Mouse (Mus musculus) hindbrain, embryonic 14.5 days (tissue): Measurements from ENCODE around the gene A4galt. TPM values are rescaled to one million over a fixed set of nuclear protein-coding genes. Genes with fewer than 3 reads are reported as not detected.

Experiments
- ATAC-seq: fragments of 200-750 bp; cut with Nextera tagmentation; 2 replicates; pipeline ENCODE4 v1.8.0; 2017; ENCODE audit warnings: moderate number of reproducible peaks, mild to moderate bottlenecking, moderate TSS enrichment, moderate library complexity; ENCODE audit not compliant: low FRiP score
- DNase-seq: peaks from one replicate; pipeline ENCODE4 v3.0.0-alpha.2; 2015; ENCODE audit warnings: low spot score
- H3K27ac ChIP-seq: fragments of 300-500 bp; sonication (generic); 2 replicates; pipeline ENCODE4 v1.5.1; 2014; ENCODE audit warnings: mild to moderate bottlenecking, moderate library complexity
- H3K27me3 ChIP-seq: fragments of 300-500 bp; sonication (generic); 2 replicates; pipeline ENCODE4 v1.6.1; 2014; ENCODE audit warnings: mild to moderate bottlenecking, low read length, mixed read lengths; ENCODE audit not compliant: control insufficient read depth, insufficient read depth
- H3K36me3 ChIP-seq: fragments of 300-500 bp; sonication (generic); replicated peaks from 2 replicates; pipeline ENCODE4 v1.6.1; 2014; ENCODE audit not compliant: control insufficient read depth, insufficient read depth
- H3K4me1 ChIP-seq: fragments of 300-500 bp; sonication (generic); replicated peaks from 2 replicates; pipeline ENCODE4 v1.6.1; 2014; ENCODE audit warnings: antibody characterized with exemption, low read length, mixed read lengths; ENCODE audit not compliant: control insufficient read depth, insufficient read depth
- H3K4me2 ChIP-seq: fragments of 300-500 bp; sonication (generic); replicated peaks from 2 replicates; pipeline ENCODE4 v1.6.1; 2014; ENCODE audit warnings: mild to moderate bottlenecking, moderate library complexity
- H3K4me3 ChIP-seq: fragments of 300-500 bp; sonication (generic); replicated peaks from 2 replicates; pipeline ENCODE4 v1.5.1; 2014; ENCODE audit warnings: mild to moderate bottlenecking, low read length
- H3K9ac ChIP-seq: fragments of 300-500 bp; sonication (generic); 2 replicates; pipeline ENCODE4 v1.6.1; 2014
- H3K9me3 ChIP-seq: fragments of 300-500 bp; sonication (generic); 2 replicates; pipeline ENCODE4 v1.6.1; 2016; ENCODE audit warnings: low read length; ENCODE audit not compliant: control insufficient read depth
- WGBS: fragments of 180-500 bp; shearing (Covaris S2); extraction: QIAGEN DNeasy Blood & Tissue Kit; methylation state at CpG from one replicate; pipeline ENCODE4 v1.1.7; 2014; 5-methylcytosine and 5-hydroxymethylcytosine counted together
- polyA plus RNA-seq: library from polyadenylated mRNA; unstranded; fragments of >200 nt; fragmentation: Nextera tagmentation; extraction: Ambion mirVana; gene quantifications from 2 replicates; pipeline ENCODE4 v1.2.1, GENCODE M21; 2014

Gene A4galt
- polyA plus RNA-seq, 1 experiment from 2014 or later: 4.2 TPM

DNA sequence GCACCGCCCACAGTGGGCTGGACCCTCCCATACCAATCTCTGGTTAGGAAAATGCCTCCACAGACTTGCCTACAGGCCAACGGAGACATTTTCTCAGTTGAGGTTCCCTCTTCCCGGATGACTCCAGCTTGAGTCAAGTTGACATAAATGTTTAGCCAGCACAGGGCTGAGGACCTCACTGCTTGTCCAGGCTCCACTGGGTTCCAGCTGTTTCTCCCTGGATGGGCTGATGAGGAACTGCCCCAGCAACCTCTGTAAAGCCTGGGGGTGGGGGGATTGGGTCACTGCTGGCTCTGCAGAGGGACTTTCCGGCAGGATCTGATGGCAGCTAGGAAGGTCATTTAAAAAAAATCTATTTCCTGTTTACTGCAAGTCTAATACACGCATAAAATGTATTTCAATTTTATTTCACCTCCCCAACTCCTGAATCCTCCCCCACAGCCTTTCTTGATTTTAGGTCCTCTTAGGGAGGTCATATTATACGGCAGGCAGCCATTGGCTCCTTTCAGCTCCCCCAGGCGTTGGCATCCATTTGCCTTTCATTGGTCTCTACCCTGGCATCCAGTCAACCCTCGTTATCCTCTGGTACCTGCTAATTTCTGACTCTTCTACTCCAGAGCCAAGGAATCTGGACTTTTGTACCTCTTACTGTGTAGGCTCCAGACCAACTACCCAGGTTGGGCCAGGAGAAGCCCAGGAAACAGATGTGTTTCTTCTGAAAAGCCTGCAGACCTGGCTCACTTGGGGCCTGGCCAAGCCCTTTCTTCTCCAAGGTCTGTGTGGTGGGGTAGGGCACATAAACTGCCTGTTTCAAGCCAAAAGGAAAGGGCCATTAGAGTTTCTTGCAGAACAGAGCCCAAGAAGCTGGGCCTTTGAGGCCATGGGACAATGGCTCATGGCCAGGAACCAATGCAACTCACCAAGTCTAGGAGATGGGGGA lies 42.4 kb upstream of the A4galt start:
- 84% methylated on average over 8 of the region's 8 CpGs for WGBS
- Histone ChIP-seq H3K27ac (no peak overlapping the region), H3K4me1 (no peaks in the 10 kb centered on the region), H3K9ac (no peak overlapping the region), H3K4me2 (no peak overlapping the region), H3K4me3 (no peak overlapping the region), H3K27me3 (no peaks in the 10 kb centered on the region), H3K36me3 (peaks cover 3% of the 10 kb centered on the region), H3K9me3 (no peaks in the 10 kb centered on the region)
- ATAC-seq (no peak), DNase-seq (no peak)

DNA sequence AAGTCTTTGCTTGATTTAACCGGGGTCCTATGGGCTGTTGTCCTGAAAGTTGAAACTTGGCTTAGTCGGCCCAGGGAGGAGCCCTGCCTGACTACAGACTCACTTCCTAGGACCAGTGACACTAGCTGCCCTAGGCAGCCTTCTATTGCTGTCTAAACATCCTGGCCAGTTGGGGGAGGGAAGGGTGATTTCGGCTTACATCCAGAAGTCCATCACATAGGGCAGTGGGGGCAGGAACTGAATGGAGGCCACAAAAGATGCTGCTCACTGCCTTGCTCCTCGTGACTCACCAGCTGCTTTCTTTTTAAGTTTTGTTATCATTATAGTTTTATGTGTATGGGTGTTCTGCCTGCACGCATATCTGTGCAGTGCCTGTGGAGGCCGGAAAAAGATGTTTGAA lies 41.6 kb upstream of the A4galt start:
- Histone ChIP-seq H3K27me3 (no peaks in the 10 kb centered on the region), H3K36me3 (no peaks in the 10 kb centered on the region; the same call in 1 of the 2 replicates), H3K4me1 (no peaks in the 10 kb centered on the region), H3K4me3 (no peak overlapping the region), H3K9ac (no peak overlapping the region), H3K27ac (no peak overlapping the region), H3K4me2 (no peak overlapping the region), H3K9me3 (no peaks in the 10 kb centered on the region)
- no peak for DNase-seq
- no peak for ATAC-seq
- WGBS: 89% methylated on average over 6 of the region's 6 CpGs

DNA sequence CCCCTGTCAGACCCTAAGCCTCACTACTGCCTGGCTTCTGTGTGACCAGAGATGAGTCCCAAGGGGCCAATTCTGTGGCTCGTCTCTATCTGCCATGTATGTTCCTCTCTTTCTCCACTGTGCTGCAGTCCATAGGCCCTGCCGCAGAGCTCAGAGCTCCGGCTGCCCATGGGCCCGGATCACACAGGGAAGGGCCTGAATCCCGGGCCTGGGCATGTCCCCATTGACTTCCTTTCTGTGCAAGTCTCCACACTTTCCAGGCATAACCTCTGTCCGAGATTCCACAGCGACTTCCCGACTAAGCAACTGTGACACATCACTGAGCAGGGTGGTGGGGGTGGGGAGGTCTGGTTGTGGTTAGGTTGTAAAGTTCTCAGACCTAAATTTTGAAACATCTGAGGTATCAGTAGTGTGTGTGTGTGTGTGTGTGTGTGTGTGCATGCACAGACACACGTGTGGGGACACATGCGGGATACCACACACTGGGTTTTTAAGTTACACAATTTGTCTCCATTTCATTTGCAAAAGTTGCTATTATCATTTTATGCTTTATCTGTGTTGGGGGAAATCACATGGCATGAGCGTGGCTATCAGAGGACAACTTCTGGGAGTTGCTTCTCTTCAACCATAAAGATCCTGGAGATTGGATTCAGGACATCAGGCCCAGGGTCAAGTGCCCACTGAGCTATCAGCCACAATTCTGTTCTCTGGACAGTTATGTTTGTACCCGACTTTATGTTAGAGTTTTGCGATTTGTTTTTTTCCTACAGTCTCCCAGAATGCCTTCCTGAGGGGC lies 40.9 kb upstream of the A4galt start:
- H3K4me3 ChIP-seq: no peak overlapping the region
- no peak overlapping the region for H3K27ac ChIP-seq
- 85% methylated on average over 13 of the region's 13 CpGs for WGBS
- H3K9me3 ChIP-seq: no peaks in the 10 kb centered on the region
- DNase-seq (no peak), ATAC-seq (no peak)
- H3K4me2 ChIP-seq: no peak overlapping the region
- no peaks in the 10 kb centered on the region for H3K27me3 ChIP-seq
- no peak overlapping the region for H3K9ac ChIP-seq
- H3K36me3 ChIP-seq: no peaks in the 10 kb centered on the region
- H3K4me1 ChIP-seq: no peaks in the 10 kb centered on the region

DNA sequence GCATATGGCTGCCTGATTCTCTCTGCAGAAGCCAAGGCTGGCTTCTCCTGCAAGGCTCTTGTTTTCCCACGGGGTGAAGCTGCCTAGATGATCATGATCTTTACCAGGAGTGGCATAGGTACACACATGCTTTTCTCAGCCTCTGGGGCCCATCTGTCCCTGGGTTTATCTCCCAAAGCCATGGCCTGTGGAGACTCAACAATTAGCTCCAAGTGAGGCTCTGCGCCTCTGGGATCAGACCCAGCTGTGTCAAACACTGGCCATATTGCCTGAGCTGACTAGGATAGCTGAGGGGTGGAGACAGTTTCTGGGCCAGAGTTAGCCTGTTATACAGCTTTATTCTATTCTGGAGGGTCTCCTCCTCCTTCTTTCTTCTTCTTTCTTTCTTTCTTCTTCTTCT lies 39.3 kb upstream of the A4galt start:
- ATAC-seq (no peak), DNase-seq (no peak)
- H3K4me2 ChIP-seq: no peak overlapping the region
- H3K36me3 ChIP-seq: no peaks in the 10 kb centered on the region
- H3K9me3 ChIP-seq: 0 out of 2 replicates have a peak, but pooled peaks cover 4% of the 10 kb centered on the region
- 72% methylated on average over 2 of the region's 2 CpGs for WGBS
- H3K9ac ChIP-seq: no peak overlapping the region
- no peak overlapping the region for H3K27ac ChIP-seq
- H3K4me1 ChIP-seq: no peaks in the 10 kb centered on the region
- H3K4me3 ChIP-seq: no peak overlapping the region
- no peaks in the 10 kb centered on the region for H3K27me3 ChIP-seq

DNA sequence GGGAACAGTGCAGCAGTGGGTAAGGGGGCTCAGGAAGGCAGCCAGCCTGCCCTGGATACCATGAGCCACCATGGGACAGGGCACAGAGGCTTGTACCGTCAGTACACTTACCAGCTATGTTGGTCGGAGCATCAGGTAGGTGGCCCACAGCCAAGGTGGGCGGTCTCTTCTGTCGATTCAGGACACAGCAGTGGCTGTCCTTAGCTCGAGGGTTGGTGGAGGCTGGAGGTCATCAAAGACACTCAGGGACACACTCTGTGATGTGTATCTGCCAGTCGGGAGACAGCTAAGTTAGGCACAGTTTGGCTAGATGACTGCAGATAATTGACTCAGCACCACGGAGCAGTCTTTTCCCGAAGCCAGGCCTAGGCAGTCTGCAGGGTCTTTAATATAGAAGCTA lies 33.3 kb upstream of the A4galt start:
- no peak overlapping the region for H3K4me3 ChIP-seq
- H3K9me3 ChIP-seq: 0 out of 2 replicates have a peak, but pooled peaks cover 4% of the 10 kb centered on the region
- 85% methylated on average over 8 of the region's 8 CpGs for WGBS
- no peak for DNase-seq
- ATAC-seq: no peak
- no peaks in the 10 kb centered on the region for H3K36me3 ChIP-seq
- H3K4me1 ChIP-seq: no peaks in the 10 kb centered on the region
- no peak overlapping the region for H3K4me2 ChIP-seq
- no peak overlapping the region for H3K9ac ChIP-seq
- no peaks in the 10 kb centered on the region for H3K27me3 ChIP-seq
- H3K27ac ChIP-seq: no peak overlapping the region

DNA sequence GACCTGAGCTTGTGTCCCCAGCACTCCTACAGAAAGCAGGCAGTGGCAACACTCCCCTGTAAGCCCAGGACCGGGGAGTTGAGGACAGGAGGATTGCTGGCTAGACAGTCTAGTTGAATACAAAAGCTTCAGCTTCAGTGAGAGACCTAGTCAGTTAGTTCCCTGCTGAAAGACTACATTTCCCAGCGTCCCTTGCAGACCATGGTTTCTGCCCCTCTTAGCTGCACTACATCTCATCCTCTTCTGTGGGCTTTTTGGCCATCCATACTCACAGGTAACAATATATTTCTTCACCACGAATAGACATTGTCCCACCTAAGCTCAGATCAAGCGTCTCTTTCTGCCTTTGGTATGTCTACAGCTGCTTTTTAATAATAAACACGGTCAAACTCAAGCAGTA lies 30.8 kb upstream of the A4galt start:
- Histone ChIP-seq H3K4me1 (no peaks in the 10 kb centered on the region), H3K4me3 (no peak overlapping the region), H3K4me2 (no peak overlapping the region), H3K36me3 (no peaks in the 10 kb centered on the region), H3K27me3 (no peaks in the 10 kb centered on the region), H3K9ac (no peak overlapping the region), H3K9me3 (0 out of 2 replicates have a peak, but pooled peaks cover 4% of the 10 kb centered on the region), H3K27ac (no peak overlapping the region)
- WGBS: 79% methylated on average over 5 of the region's 5 CpGs
- no peak for DNase-seq
- ATAC-seq: no peak

DNA sequence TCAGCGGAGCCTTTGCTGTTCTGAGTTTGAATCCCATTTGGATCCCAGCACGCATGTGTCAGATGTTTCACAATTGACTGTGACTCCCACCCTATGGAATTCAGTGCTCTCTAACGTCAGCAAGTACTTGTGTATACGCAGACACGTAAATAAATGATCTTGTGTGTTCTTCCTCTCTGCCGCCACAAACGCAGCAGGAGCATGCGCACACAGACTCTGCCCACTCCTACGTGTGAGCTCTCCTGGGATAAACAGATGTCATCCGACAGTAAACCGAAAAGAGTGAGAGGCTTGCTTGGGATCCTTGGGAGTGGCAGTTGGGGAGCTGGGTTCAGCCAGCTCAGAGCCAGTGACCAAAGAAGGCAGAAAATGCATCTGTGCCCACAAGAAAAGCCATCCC lies 29.7 kb upstream of the A4galt start:
- no peak for ATAC-seq
- DNase-seq: no peak
- no peak overlapping the region for H3K9ac ChIP-seq
- no peak overlapping the region for H3K4me3 ChIP-seq
- 78% methylated on average over 11 of the region's 11 CpGs for WGBS
- no peaks in the 10 kb centered on the region for H3K9me3 ChIP-seq
- H3K36me3 ChIP-seq: no peaks in the 10 kb centered on the region
- no peak overlapping the region for H3K4me2 ChIP-seq
- no peak overlapping the region for H3K27ac ChIP-seq
- H3K27me3 ChIP-seq: no peaks in the 10 kb centered on the region
- no peaks in the 10 kb centered on the region for H3K4me1 ChIP-seq

DNA sequence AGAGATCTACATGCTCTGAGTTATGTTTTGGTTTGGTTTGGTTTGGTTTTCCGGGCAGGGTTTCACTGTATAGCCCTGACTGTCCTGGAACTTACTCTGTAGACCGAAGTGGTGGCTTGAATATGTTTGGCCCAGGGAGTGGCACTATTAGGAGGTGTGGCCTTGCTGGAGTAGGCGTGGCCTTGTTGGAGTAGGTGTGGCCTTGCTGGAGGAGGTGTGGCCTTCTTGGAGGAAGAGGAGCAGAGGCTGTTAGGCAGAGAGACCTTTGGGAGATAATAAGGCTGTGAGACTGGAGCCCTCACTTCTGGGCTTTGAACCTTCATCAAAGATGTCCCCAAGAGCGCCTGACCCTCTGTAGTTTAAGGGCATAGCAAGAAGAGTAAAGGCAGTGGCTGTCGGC lies 27.0 kb upstream of the A4galt start:
- Histone ChIP-seq H3K9me3 (no peaks in the 10 kb centered on the region), H3K4me1 (no peaks in the 10 kb centered on the region)
- 89% methylated on average over 5 of the region's 5 CpGs for WGBS

DNA sequence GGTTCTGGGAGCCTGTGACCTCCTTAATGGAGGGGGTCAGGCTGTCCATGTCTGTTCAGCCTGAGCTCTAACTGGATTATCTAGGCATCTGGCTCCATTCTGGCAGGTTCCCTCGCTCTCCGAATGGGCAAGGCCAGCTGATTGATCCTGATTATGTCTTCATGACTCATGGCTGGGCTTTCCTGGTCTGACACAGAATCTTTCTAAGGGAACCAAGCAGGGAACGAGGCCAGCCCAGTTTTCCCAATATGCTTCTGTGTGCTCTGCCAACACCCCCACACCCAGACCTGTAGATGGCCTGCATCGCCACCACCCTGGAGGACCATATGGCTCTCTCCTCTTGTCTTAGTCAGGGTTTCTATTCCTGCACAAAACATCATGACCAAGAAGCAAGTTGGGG lies 25.9 kb upstream of the A4galt start:
- Histone ChIP-seq H3K27ac (no peak overlapping the region), H3K9me3 (no peaks in the 10 kb centered on the region), H3K4me3 (no peak overlapping the region), H3K4me2 (no peak overlapping the region), H3K27me3 (no peaks in the 10 kb centered on the region), H3K9ac (no peak overlapping the region), H3K4me1 (no peaks in the 10 kb centered on the region), H3K36me3 (no peaks in the 10 kb centered on the region)
- DNase-seq (no peak), ATAC-seq (no peak)
- 89% methylated on average over 4 of the region's 4 CpGs for WGBS

More for the DNA sequence above, 27.0 kb upstream of the A4galt start:
- ATAC-seq: no peak
- H3K27ac ChIP-seq: no peak overlapping the region
- no peaks in the 10 kb centered on the region for H3K27me3 ChIP-seq
- H3K4me3 ChIP-seq: no peak overlapping the region
- H3K4me2 ChIP-seq: no peak overlapping the region
- no peak overlapping the region for H3K9ac ChIP-seq
- DNase-seq: no peak
- H3K36me3 ChIP-seq: no peaks in the 10 kb centered on the region
